Mouse (Mus musculus) embryonic facial prominence, embryonic 11.5 days (tissue): ENCODE measurements around the gene Slc38a2. TPM values are rescaled to one million over a fixed set of nuclear protein-coding genes. Genes with fewer than 3 reads are reported as not detected.

Experiments
- ATAC-seq: fragments of 200-750 bp; cut with Nextera tagmentation; replicated peaks from 2 replicates; pipeline ENCODE4 v1.8.0; 2017; ENCODE audit warnings: low read depth; ENCODE audit not compliant: insufficient number of reproducible peaks, low FRiP score, low TSS enrichment
- DNase-seq: peaks from one replicate; pipeline ENCODE4 v3.0.0-alpha.2; 2015; ENCODE audit warnings: low spot score
- H3K27ac ChIP-seq: fragments of 300-500 bp; sonication (generic); replicated peaks from 2 replicates; pipeline ENCODE4 v1.5.1; 2014; ENCODE audit warnings: mild to moderate bottlenecking, low read depth, low read length, control low read depth
- H3K27me3 ChIP-seq: fragments of 300-500 bp; sonication (generic); 2 replicates; pipeline ENCODE4 v1.6.1; 2014; ENCODE audit warnings: mild to moderate bottlenecking, low read length, moderate library complexity, mixed read lengths; ENCODE audit not compliant: control insufficient read depth, insufficient read depth
- H3K36me3 ChIP-seq: fragments of 300-500 bp; sonication (generic); replicated peaks from 2 replicates; pipeline ENCODE4 v1.6.1; 2014; ENCODE audit warnings: low read depth, mild to moderate bottlenecking, low read length, moderate library complexity, mixed read lengths; ENCODE audit not compliant: control insufficient read depth, insufficient read depth
- H3K4me1 ChIP-seq: fragments of 300-500 bp; sonication (generic); 2 replicates; pipeline ENCODE4 v1.6.1; 2014; ENCODE audit warnings: low read length, mixed read lengths; ENCODE audit not compliant: control insufficient read depth, insufficient read depth
- H3K4me2 ChIP-seq: fragments of 300-500 bp; sonication (generic); 2 replicates; pipeline ENCODE4 v1.6.1; 2014; ENCODE audit warnings: low read depth, mild to moderate bottlenecking, control low read depth, low read length, moderate library complexity
- H3K4me3 ChIP-seq: fragments of 300-500 bp; sonication (generic); 2 replicates; pipeline ENCODE4 v1.5.1; 2014; ENCODE audit warnings: low read depth, low read length, control low read depth
- H3K9ac ChIP-seq: fragments of 300-500 bp; sonication (generic); replicated peaks from 2 replicates; pipeline ENCODE4 v1.6.1; 2014; ENCODE audit warnings: mild to moderate bottlenecking, control low read depth, low read length
- H3K9me3 ChIP-seq: fragments of 300-500 bp; sonication (generic); replicated peaks from 2 replicates; pipeline ENCODE4 v1.6.1; 2016; ENCODE audit warnings: mild to moderate bottlenecking, low read length, inconsistent platforms, mixed read lengths; ENCODE audit not compliant: control insufficient read depth
- WGBS: fragments of 180-500 bp; shearing (Covaris S2); extraction: QIAGEN DNeasy Blood & Tissue Kit; methylation state at CpG from one replicate; pipeline ENCODE4 v1.1.7; 2014; 5-methylcytosine and 5-hydroxymethylcytosine counted together
- polyA plus RNA-seq: library from polyadenylated mRNA; unstranded; fragments of >200 nt; fragmentation: Nextera tagmentation; extraction: Ambion mirVana; gene quantifications from 2 replicates; pipeline ENCODE4 v1.2.1, GENCODE M21; 2014

Gene Slc38a2
- polyA plus RNA-seq, 1 experiment from 2014 or later: 255 TPM

DNA sequence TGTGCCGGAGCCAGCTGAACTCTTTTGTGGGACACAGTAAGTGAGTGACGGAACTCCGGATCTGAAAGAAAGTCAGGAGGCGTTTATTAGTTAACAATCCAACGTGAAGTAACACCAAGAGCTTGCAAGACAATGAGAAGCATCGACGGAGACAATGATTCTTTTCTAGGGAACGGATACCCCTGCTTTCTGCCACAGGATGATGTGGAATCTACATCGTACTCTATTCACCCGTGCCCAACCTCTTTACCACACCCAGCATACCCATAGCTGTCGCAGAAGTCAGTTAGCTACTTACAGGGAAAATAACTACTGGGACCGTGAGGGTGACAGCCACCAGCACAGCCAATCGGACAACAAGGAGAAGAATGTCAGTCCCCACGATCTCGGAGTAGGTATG is 8.1 kb downstream of the Slc38a2 start:
- Histone ChIP-seq H3K27ac (no peak overlapping the region), H3K4me2 (no peak overlapping the region), H3K9ac (no peak overlapping the region), H3K4me1 (no peaks in the 10 kb centered on the region), H3K36me3 (peaks cover 43% of the 10 kb centered on the region), H3K27me3 (no peaks in the 10 kb centered on the region), H3K9me3 (no peaks in the 10 kb centered on the region), H3K4me3 (no peak overlapping the region)
- 90% methylated on average over 15 of the region's 15 CpGs for whole genome bisulfite sequencing
- ATAC-seq: no peak
- DNase-seq: no peak

DNA sequence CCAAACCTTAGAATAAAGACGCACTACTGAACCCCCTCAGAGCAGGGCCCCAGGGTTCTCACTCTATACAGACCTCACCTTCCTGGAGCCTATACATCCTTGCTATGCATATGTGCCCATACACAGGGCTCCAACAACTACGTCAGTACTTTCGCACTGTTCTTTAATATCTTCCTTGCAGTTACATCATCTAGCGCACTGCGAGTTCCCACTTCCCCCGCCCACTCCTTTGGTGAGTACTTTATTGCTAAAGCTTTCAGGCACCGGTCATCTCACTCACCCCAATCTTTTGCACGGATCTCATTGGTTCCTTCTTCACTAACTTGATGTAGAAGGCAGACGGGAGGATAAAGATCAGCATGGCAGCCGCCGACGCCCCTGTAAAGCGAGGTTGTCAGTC is 8.7 kb downstream of the Slc38a2 start:
- peaks cover 43% of the 10 kb centered on the region for H3K36me3 ChIP-seq
- 94% methylated on average over 13 of the region's 13 CpGs for WGBS
- H3K27ac ChIP-seq: no peak overlapping the region
- no peak overlapping the region for H3K4me3 ChIP-seq
- H3K4me2 ChIP-seq: no peak overlapping the region
- DNase-seq (no peak), ATAC-seq (no peak)
- no peak overlapping the region for H3K9ac ChIP-seq
- no peaks in the 10 kb centered on the region for H3K4me1 ChIP-seq
- H3K9me3 ChIP-seq: no peaks in the 10 kb centered on the region
- H3K27me3 ChIP-seq: no peaks in the 10 kb centered on the region

DNA sequence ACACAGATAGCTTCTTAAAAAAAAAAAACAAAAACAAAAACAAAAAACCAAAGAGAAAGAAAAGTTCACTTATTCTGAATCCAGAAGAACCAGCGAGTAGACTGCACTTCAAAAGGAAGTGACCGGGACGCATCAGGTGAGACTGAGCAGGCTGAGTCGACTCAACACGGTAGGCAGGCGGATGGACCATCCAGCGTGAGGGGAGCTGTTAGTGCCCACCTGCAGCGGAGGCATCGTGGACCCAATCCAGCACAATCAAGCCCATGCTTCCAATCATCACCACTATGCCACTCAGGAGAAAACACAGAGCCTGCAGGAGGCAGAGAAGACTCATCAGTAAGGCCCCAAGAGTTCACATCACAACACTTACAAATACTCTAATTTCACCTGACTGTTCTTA is 9.6 kb downstream of the Slc38a2 start:
- H3K4me2 ChIP-seq: no peak overlapping the region
- ATAC-seq (no peak), DNase-seq (no peak)
- no peak overlapping the region for H3K9ac ChIP-seq
- peaks cover 43% of the 10 kb centered on the region for H3K36me3 ChIP-seq
- no peak overlapping the region for H3K4me3 ChIP-seq
- no peaks in the 10 kb centered on the region for H3K9me3 ChIP-seq
- no peaks in the 10 kb centered on the region for H3K27me3 ChIP-seq
- no peak overlapping the region for H3K27ac ChIP-seq
- H3K4me1 ChIP-seq: no peaks in the 10 kb centered on the region
- 90% methylated on average over 9 of the region's 9 CpGs for whole genome bisulfite sequencing

DNA sequence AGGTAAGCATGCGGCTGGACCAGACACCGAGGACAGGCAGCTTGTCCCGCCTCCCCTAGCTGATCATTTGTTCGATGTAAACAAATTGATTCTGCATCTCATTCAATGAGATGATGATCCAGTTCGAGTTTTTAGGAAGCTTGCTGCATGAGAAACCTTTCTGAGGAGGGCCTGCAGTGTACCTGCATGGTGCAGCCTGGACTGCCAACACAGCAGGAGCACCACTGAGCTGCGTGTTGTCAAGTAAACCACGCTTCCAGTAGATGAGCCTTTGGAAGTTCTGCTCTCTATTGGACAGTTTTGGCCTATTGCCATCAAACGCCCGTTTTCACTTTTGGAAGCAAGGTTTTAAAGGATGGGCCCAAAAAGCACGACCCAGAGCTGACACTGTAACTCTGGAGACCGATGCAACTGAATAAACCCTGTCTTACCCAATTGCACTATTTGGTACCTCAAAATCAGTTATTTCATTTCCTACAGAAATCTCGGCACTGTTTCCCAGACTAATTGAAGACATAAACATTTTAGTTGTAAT is 10.7 kb downstream of the Slc38a2 start:
- WGBS: 91% methylated on average over 12 of the region's 12 CpGs
- ATAC-seq: no peak

DNA sequence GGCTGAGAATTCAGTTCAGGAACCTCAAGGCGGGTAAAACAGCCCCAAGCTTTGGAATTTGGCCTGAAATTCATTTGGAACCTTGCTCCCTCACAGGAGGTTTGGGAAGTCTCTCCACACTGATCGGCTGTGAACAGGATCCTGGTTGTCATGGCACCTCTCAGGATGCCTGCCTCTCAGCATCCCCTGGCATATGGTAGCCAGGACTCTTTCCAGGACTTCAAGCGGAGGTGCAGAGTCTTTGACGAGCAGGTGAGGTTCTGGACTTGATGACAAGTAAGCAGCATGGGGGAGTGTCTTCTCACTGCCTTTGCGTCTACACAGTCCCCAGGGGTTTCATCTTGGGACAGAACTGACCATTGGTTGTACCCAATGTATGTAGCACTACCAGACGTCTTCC is 11.5 kb downstream of the Slc38a2 start:
- Histone ChIP-seq H3K27ac (no peak overlapping the region), H3K4me2 (no peak overlapping the region), H3K9ac (no peak overlapping the region), H3K9me3 (no peaks in the 10 kb centered on the region), H3K4me3 (no peak overlapping the region), H3K27me3 (no peaks in the 10 kb centered on the region), H3K36me3 (peaks cover 31% of the 10 kb centered on the region), H3K4me1 (no peaks in the 10 kb centered on the region)
- DNase-seq: no peak
- ATAC-seq: peak; percentile 30; the same call in 1 of the 2 replicates
- 80% methylated on average over 6 of the region's 6 CpGs for WGBS

More for the DNA sequence above, 10.7 kb downstream of the Slc38a2 start:
- Histone ChIP-seq H3K4me3 (no peak overlapping the region), H3K4me2 (no peak overlapping the region), H3K4me1 (no peaks in the 10 kb centered on the region), H3K27ac (no peak overlapping the region), H3K27me3 (no peaks in the 10 kb centered on the region), H3K9me3 (no peaks in the 10 kb centered on the region), H3K9ac (no peak overlapping the region), H3K36me3 (peaks cover 36% of the 10 kb centered on the region)
- no peak for DNase-seq

DNA sequence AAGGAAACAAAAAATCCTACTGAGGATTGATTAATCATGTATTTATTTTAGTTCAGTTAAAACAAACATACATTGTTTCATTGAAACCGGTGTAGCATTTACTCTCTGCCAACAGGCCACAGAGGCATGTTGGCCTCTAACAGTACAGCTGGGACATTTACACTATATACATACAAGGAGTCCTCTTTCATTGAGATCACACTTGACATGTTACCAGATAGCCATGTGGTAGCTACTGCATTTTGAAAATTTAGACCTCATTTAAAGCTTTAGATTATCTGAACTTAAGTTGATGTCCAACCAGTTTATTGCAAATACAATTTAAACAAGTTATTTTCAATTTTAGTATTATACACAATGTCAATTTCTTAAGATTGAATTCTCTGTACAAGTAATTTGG is 12.2 kb downstream of the Slc38a2 start:
- 49% methylated on average over 1 of the region's 1 CpGs for WGBS
- H3K27me3 ChIP-seq: no peaks in the 10 kb centered on the region
- DNase-seq (no peak), ATAC-seq (no peak)
- H3K27ac ChIP-seq: no peak overlapping the region
- H3K36me3 ChIP-seq: peaks cover 25% of the 10 kb centered on the region
- H3K9me3 ChIP-seq: no peaks in the 10 kb centered on the region
- H3K4me2 ChIP-seq: no peak overlapping the region
- no peak overlapping the region for H3K4me3 ChIP-seq
- H3K9ac ChIP-seq: no peak overlapping the region
- H3K4me1 ChIP-seq: no peaks in the 10 kb centered on the region

DNA sequence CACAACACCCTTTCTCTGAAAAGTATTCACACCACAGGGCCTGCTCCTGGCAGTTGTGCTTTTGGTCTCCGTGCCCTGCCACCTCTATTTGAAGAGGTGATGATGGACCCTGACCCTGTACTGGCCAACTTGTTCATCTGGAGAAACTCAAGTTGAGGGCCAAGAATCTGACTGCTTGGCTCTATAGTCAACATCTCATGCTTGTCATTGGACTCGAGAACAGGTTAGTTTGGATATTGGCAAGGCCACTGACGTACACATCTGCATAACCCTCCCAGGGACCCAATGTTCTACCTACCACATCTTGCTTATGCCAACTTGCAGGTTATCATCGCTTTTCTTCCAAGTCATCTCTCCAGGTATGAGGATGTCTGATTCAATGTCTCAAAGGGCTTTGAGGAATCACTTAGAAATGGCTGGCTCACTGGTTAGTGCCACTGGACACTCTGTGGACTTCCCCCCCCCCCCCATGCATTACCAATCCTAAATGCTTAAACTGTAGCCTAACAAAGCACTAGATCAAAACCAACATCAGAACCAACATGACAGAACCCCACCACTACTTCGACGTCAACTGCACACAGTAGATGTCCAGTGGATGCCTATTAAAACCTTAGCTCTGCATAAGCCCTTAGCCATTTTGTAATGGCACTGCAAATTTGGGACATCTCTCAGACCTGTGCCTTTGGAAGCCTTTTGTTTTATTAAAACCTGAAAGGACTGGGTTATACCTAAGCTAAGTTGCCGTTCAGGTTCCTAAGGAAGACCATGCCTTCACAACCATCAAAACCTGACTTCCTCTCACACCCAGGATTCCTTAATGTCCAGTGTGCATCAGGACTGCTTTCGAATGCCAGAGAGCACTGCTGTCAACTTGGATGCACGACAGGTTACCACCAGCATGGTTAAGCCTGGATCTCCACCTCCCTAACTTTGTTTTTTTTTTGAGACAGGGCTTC is 13.1 kb downstream of the Slc38a2 start:
- WGBS: 84% methylated on average over 9 of the region's 9 CpGs
- no peaks in the 10 kb centered on the region for H3K9me3 ChIP-seq
- H3K27ac ChIP-seq: no peak overlapping the region
- no peak overlapping the region for H3K4me2 ChIP-seq
- H3K36me3 ChIP-seq: peaks cover 22% of the 10 kb centered on the region
- ATAC-seq (no peak), DNase-seq (no peak)
- no peaks in the 10 kb centered on the region for H3K27me3 ChIP-seq
- no peaks in the 10 kb centered on the region for H3K4me1 ChIP-seq
- no peak overlapping the region for H3K4me3 ChIP-seq
- no peak overlapping the region for H3K9ac ChIP-seq

DNA sequence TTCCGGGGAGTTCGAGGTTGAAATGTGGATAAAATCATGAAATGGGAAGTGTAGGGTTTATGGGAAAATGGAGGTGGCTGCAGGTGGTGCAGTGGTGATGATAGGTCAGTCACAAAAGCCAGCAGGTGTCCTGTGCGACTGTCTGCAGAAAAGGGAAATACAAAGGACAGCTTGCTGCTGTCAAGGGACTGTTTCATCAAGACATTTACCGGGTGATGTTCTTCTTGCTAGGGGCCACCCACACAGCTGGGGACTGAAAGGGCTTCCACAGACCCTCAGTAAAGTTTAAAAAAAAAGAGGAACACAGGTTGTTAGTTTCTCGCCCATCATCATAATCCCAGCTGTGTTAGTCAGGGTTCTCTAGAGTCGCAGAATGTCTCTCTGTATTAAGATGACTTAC is 14.3 kb downstream of the Slc38a2 start:
- Histone ChIP-seq H3K36me3 (peaks cover 17% of the 10 kb centered on the region), H3K27ac (no peak overlapping the region), H3K9ac (no peak overlapping the region), H3K4me1 (no peaks in the 10 kb centered on the region), H3K27me3 (no peaks in the 10 kb centered on the region), H3K4me2 (no peak overlapping the region), H3K9me3 (no peaks in the 10 kb centered on the region), H3K4me3 (no peak overlapping the region)
- DNase-seq (no peak), ATAC-seq (no peak)
- 77% methylated on average over 6 of the region's 6 CpGs for WGBS
